Mouse (Mus musculus): ENCODE results near the gene Lmln. TPM values are rescaled to one million over a fixed set of nuclear protein-coding genes. Genes with fewer than 3 reads are reported as not detected.

The Lmln gene
- 5.9 and 6.0 TPM in 2 replicates for polyA plus RNA-seq (2012; rRNA removed)

DNA sequence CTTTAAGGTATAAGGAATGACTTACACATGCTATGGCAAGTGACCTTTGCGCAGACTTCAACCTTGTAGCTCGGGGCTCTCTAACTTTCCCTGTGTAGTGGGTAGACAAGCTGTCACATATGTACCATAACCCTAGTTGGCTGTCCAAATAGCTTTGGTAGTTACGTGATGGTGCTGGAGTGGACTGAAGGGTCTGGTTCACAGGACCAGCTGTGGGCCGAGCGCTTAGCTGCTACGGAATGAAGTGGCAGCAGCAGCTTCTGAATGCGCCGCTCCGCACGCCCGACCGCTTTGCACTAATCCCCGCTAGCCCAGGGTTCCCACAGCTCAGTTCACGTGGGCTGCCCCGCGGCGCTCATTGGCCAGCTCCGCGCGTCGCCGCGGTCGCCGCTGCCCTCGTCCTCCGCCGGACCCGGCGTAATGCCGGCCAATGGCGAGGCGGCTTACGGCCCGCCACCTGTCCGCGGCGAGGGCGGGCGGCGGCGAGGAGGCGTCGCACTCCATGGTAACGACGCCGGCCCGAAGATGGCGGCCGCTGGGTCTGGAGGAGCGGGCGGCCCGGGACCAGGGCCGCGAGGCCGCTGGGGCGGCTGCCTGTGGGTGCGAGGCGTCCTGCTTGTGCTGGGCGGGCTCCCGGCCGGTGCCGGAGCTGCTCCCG is at the start of gene Lmln:
Gene Lmln (plus strand): TSS at position 498 of the 658 bp plus-strand sequence.

DNA sequence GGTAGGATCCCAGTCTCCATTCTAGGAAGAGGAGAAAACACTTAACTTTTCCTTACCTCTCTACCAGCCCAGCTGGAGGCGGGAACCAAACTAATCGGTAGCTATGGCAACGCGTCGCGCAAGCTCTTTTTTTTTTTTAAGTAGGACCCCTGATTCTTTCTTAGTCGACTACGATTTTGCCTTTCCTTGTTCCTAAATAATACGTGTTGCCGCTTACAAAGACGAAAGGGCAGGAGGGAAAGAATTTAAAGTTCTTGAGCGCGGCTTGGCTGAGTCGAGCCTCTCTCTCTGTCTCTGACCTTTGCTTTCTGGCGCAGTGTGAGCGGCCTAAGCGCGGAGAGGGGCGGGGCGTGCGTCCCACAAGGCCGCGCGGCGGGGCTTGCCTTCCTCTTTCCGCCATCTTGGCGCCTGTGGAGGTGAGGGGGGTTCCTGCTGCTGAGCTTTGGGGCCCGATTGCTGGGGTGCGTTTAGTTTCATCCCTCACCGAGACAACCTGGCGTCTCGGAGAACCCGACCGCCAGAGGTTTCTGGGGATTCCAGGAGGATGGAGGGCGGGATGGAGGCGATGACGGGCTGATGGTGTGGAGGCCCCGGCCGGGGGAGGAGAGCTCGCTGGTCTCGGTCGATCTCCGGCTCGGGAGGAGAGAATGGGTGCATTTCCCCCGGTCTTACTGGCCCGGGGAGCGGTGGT is 6.1 kb upstream of the Lmln start, which contains the start of the genes Iqcg and Rpl35a:
Gene Iqcg (minus strand): TSS at position 124 of the 691 bp plus-strand sequence.
Gene Rpl35a (plus strand): TSS at position 359 of the 691 bp plus-strand sequence.

Other genes starting within 250 kb of the Lmln start
- gene Fyttd1, start 185.0 kb upstream of the Lmln start, polyA plus RNA-seq (2012; rRNA removed) = 63.3 and 65.4 TPM in 2 replicates
- 67.0 and 67.9 TPM in 2 replicates for gene Rubcn, start 184.8 kb upstream of the Lmln start, polyA plus RNA-seq (2012; rRNA removed)
- gene Lrch3, start 148.4 kb upstream of the Lmln start, polyA plus RNA-seq (2012; rRNA removed) = 53.7 and 53.9 TPM in 2 replicates
- 2.0 and 3.3 TPM in 2 replicates for gene Iqcg, start 6.3 kb upstream of the Lmln start, polyA plus RNA-seq (2012; rRNA removed)
- gene Rpl35a, start 6.1 kb upstream of the Lmln start, polyA plus RNA-seq (2012; rRNA removed) = 782 and 869 TPM in 2 replicates
- gene Osbpl11, start 122.5 kb downstream of the Lmln start, polyA plus RNA-seq (2012; rRNA removed) = 15.4 and 16.6 TPM in 2 replicates
- 35.7 and 35.8 TPM in 2 replicates for gene Snx4, start 188.9 kb downstream of the Lmln start, polyA plus RNA-seq (2012; rRNA removed)

Data from central nervous system, embryonic 18 days (tissue).